Mouse (Mus musculus) hindbrain, embryonic 11.5 days (tissue): ENCODE data around the gene Gucy2d. TPM values are rescaled to one million over a fixed set of nuclear protein-coding genes. Genes with fewer than 3 reads are reported as not detected.
A peak's percentile ranks its signal among the peaks of the same experiment; 100 is the strongest.

ENCODE experiments used
- ATAC-seq: fragments of 200-750 bp; cut with Nextera tagmentation; 2 replicates; pipeline ENCODE4 v1.8.0; 2017; ENCODE audit warnings: mild to moderate bottlenecking, moderate TSS enrichment, moderate library complexity; ENCODE audit not compliant: low FRiP score
- DNase-seq: peaks from one replicate; pipeline ENCODE4 v3.0.0-alpha.2; 2015; ENCODE audit warnings: low spot score
- H3K27ac ChIP-seq: fragments of 300-500 bp; sonication (generic); 2 replicates; pipeline ENCODE4 v1.5.1; 2014; ENCODE audit warnings: mild to moderate bottlenecking, low read depth, low read length
- H3K27me3 ChIP-seq: fragments of 300-500 bp; sonication (generic); 2 replicates; pipeline ENCODE4 v1.6.1; 2014; ENCODE audit warnings: mild to moderate bottlenecking, low read length, moderate library complexity, mixed read lengths; ENCODE audit not compliant: control insufficient read depth, insufficient read depth
- H3K36me3 ChIP-seq: fragments of 300-500 bp; sonication (generic); 2 replicates; pipeline ENCODE4 v1.6.1; 2014; ENCODE audit warnings: mild to moderate bottlenecking, low read length, moderate library complexity, mixed read lengths; ENCODE audit not compliant: control insufficient read depth, insufficient read depth
- H3K4me1 ChIP-seq: fragments of 300-500 bp; sonication (generic); replicated peaks from 2 replicates; pipeline ENCODE4 v1.6.1; 2014; ENCODE audit warnings: low read length, mixed read lengths; ENCODE audit not compliant: control insufficient read depth, insufficient read depth
- H3K4me2 ChIP-seq: fragments of 300-500 bp; sonication (generic); replicated peaks from 2 replicates; pipeline ENCODE4 v1.6.1; 2014; ENCODE audit warnings: mild to moderate bottlenecking, low read depth, low read length
- H3K4me3 ChIP-seq: fragments of 300-500 bp; sonication (generic); 2 replicates; pipeline ENCODE4 v1.5.1; 2014; ENCODE audit warnings: low read depth, low read length
- H3K9ac ChIP-seq: fragments of 300-500 bp; sonication (generic); 2 replicates; pipeline ENCODE4 v1.6.1; 2014; ENCODE audit warnings: low read depth, low read length
- H3K9me3 ChIP-seq: fragments of 300-500 bp; sonication (generic); 2 replicates; pipeline ENCODE4 v1.6.1; 2016; ENCODE audit warnings: low read length; ENCODE audit not compliant: control insufficient read depth
- WGBS: fragments of 180-500 bp; shearing (Covaris S2); extraction: QIAGEN DNeasy Blood & Tissue Kit; methylation state at CpG from one replicate; pipeline ENCODE4 v1.1.7; 2014; 5-methylcytosine and 5-hydroxymethylcytosine counted together
- polyA plus RNA-seq: library from polyadenylated mRNA; unstranded; fragments of >200 nt; fragmentation: Nextera tagmentation; extraction: Ambion mirVana; gene quantifications from 2 replicates; pipeline ENCODE4 v1.2.1, GENCODE M21; 2014

Gene Gucy2d
- polyA plus RNA-seq, 1 experiment from 2014 or later = not detected

GRCm38 (mm10) chr7:98498656-98499560 is 58.7 kb downstream of the Gucy2d start:
- 82% methylated on average over 20 of the region's 20 CpGs for WGBS

GRCm38 (mm10) chr7:98499561-98500292 is 59.5 kb downstream of the Gucy2d start:
- WGBS = 79% methylated on average over 25 of the region's 25 CpGs
- no peaks in the 10 kb centered on the region for H3K27me3 ChIP-seq
- H3K4me3 ChIP-seq = no peak overlapping the region
- no peak overlapping the region for H3K27ac ChIP-seq
- H3K4me2 ChIP-seq = no peak overlapping the region
- no peak overlapping the region for H3K9ac ChIP-seq
- H3K36me3 ChIP-seq = no peaks in the 10 kb centered on the region
- ATAC-seq = no peak
- no peaks in the 10 kb centered on the region for H3K9me3 ChIP-seq
- DNase-seq = no peak
- no peaks in the 10 kb centered on the region for H3K4me1 ChIP-seq

More at GRCm38 (mm10) chr7:98498656-98499560, 58.7 kb downstream of the Gucy2d start:
- no peak overlapping the region for H3K27ac ChIP-seq
- no peak overlapping the region for H3K4me3 ChIP-seq
- no peaks in the 10 kb centered on the region for H3K27me3 ChIP-seq
- H3K4me1 ChIP-seq = no peaks in the 10 kb centered on the region
- H3K36me3 ChIP-seq = no peaks in the 10 kb centered on the region
- H3K9me3 ChIP-seq = no peaks in the 10 kb centered on the region
- no peak overlapping the region for H3K9ac ChIP-seq
- no peak overlapping the region for H3K4me2 ChIP-seq
- DNase-seq = no peak
- no peak for ATAC-seq

- 97% methylated on average over 3 of the region's 3 CpGs for WGBS
- no peak overlapping the region for H3K27ac ChIP-seq
- no peak overlapping the region for H3K4me3 ChIP-seq
- H3K4me1 ChIP-seq = no peaks in the 10 kb centered on the region
- no peaks in the 10 kb centered on the region for H3K9me3 ChIP-seq
- no peaks in the 10 kb centered on the region for H3K27me3 ChIP-seq
- no peak overlapping the region for H3K4me2 ChIP-seq
- no peaks in the 10 kb centered on the region for H3K36me3 ChIP-seq
- H3K9ac ChIP-seq = no peak overlapping the region
- DNase-seq (no peak), ATAC-seq (no peak)
These were observed 60.3 kb downstream of the Gucy2d start for GRCm38 (mm10) chr7:98500470-98500869.

GRCm38 (mm10) chr7:98501078-98501477 is 60.9 kb downstream of the Gucy2d start:
- Histone ChIP-seq H3K9ac (no peak overlapping the region), H3K9me3 (no peaks in the 10 kb centered on the region), H3K27me3 (no peaks in the 10 kb centered on the region), H3K27ac (no peak overlapping the region), H3K36me3 (no peaks in the 10 kb centered on the region), H3K4me3 (no peak overlapping the region), H3K4me1 (no peaks in the 10 kb centered on the region), H3K4me2 (no peak overlapping the region)
- 87% methylated on average over 7 of the region's 7 CpGs for WGBS
- no peak for ATAC-seq
- no peak for DNase-seq

- no peak overlapping the region for H3K4me3 ChIP-seq
- H3K9me3 ChIP-seq = no peaks in the 10 kb centered on the region
- no peaks in the 10 kb centered on the region for H3K27me3 ChIP-seq
- H3K9ac ChIP-seq = no peak overlapping the region
- H3K27ac ChIP-seq = no peak overlapping the region
- no peaks in the 10 kb centered on the region for H3K4me1 ChIP-seq
- H3K36me3 ChIP-seq = no peaks in the 10 kb centered on the region
- DNase-seq = no peak
- 32% methylated on average over 5 of the region's 5 CpGs for WGBS
- no peak for ATAC-seq
- H3K4me2 ChIP-seq = no peak overlapping the region
These were observed 62.7 kb downstream of the Gucy2d start for GRCm38 (mm10) chr7:98502921-98503320.

GRCm38 (mm10) chr7:98503951-98504647 is 63.9 kb downstream of the Gucy2d start:
- no peak overlapping the region for H3K4me3 ChIP-seq
- H3K4me2 ChIP-seq = no peak overlapping the region
- no peak overlapping the region for H3K27ac ChIP-seq
- H3K27me3 ChIP-seq = no peaks in the 10 kb centered on the region
- no peaks in the 10 kb centered on the region for H3K36me3 ChIP-seq
- H3K9ac ChIP-seq = no peak overlapping the region
- DNase-seq (no peak), ATAC-seq (0 out of 2 replicates have a peak, but pooled peaks have one; percentile 22)
- H3K4me1 ChIP-seq = no peaks in the 10 kb centered on the region
- no peaks in the 10 kb centered on the region for H3K9me3 ChIP-seq
- WGBS = 76% methylated on average over 6 of the region's 6 CpGs

GRCm38 (mm10) chr7:98504726-98505314 is 64.6 kb downstream of the Gucy2d start:
- no peaks in the 10 kb centered on the region for H3K4me1 ChIP-seq
- H3K27me3 ChIP-seq = no peaks in the 10 kb centered on the region
- no peaks in the 10 kb centered on the region for H3K36me3 ChIP-seq
- WGBS = 41% methylated on average over 5 of the region's 5 CpGs
- ATAC-seq = no peak
- H3K4me3 ChIP-seq = no peak overlapping the region
- no peak for DNase-seq
- H3K27ac ChIP-seq = no peak overlapping the region
- no peaks in the 10 kb centered on the region for H3K9me3 ChIP-seq
- no peak overlapping the region for H3K4me2 ChIP-seq
- H3K9ac ChIP-seq = no peak overlapping the region

GRCm38 (mm10) chr7:98505664-98506063 is 65.4 kb downstream of the Gucy2d start:
- Histone ChIP-seq H3K36me3 (no peaks in the 10 kb centered on the region), H3K9me3 (no peaks in the 10 kb centered on the region), H3K4me2 (no peak overlapping the region), H3K27ac (no peak overlapping the region), H3K4me3 (no peak overlapping the region), H3K27me3 (no peaks in the 10 kb centered on the region), H3K4me1 (no peaks in the 10 kb centered on the region), H3K9ac (no peak overlapping the region)
- 22% methylated on average over 3 of the region's 3 CpGs for WGBS
- no peak for ATAC-seq
- DNase-seq = peak; percentile 33
